Mouse (Mus musculus): Measurements from ENCODE around the gene Gm20388.

Gm20388 gene

GRCm38 (mm10) chr8:122110240-122110866 lies 2199.7 kb downstream of the Gm20388 start:
- in situ Hi-C loops (cut with MboI, MseI), result no loop called here

DNA sequence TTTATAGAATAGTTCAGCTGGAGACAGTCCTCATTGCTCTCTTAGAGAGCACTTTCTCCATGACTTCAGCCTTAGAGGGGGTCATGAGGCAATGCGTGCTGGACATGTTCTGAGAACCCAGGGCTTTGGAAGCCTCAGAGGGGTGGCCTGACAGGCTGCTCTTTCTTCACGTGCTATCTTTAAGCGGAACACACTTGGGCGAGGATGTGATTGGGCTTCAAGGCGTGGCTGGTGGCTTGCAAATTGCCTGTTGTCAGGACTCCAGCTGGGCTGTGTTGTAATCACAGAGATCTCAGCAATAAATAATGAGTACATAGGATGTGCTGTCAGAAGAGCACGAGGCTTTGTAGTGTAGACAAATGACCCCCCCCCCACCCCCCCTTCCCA lies 2200.2 kb downstream of the Gm20388 start:
- in situ Hi-C loops (cut with MboI, MseI), result no loop called here

- in situ Hi-C loops (cut with MboI, MseI), result no loop called here
Observed at GRCm38 (mm10) chr8:122111745-122112144, 2201.1 kb downstream of the Gm20388 start.

- in situ Hi-C loops (cut with MboI, MseI), result no loop called here
Observed at GRCm38 (mm10) chr8:122112264-122112965, 2201.8 kb downstream of the Gm20388 start.

- in situ Hi-C loops (cut with MboI, MseI), result no loop called here
Observed at GRCm38 (mm10) chr8:122114890-122115289, 2204.2 kb downstream of the Gm20388 start.

GRCm38 (mm10) chr8:122116716-122117357 lies 2206.2 kb downstream of the Gm20388 start:
- in situ Hi-C loops (cut with MboI, MseI), result no loop called here

GRCm38 (mm10) chr8:122118097-122118496 lies 2207.5 kb downstream of the Gm20388 start:
- in situ Hi-C loops (cut with MboI, MseI), result no loop called here

- in situ Hi-C loops (cut with MboI, MseI), result no loop called here
Observed at GRCm38 (mm10) chr8:122118536-122118935, 2207.9 kb downstream of the Gm20388 start.

- in situ Hi-C loops (cut with MboI, MseI), result no loop called here
Observed at GRCm38 (mm10) chr8:122124326-122124725, 2213.7 kb downstream of the Gm20388 start.

DNA sequence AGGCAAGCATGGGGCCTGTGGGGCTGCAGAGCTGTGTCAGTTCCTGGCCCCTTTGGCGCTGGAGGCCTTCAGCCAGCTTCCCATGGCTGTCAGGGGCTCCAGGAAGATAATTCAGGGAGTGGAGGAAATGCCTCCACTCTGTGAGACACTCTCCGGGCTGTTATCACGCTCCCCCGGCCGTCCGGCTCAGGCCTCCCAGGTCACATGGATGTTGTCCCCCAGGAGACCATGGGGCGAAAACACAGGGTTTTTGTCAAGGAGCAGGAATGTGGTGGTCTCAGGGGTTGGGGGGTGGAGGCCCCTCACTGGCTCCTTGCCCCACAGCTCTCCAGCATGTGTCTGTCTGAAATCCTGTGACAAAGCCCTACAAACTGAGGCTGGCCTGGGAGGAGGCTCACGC lies 2216.0 kb downstream of the Gm20388 start:
- in situ Hi-C loops (cut with MboI, MseI), result no loop called here

DNA sequence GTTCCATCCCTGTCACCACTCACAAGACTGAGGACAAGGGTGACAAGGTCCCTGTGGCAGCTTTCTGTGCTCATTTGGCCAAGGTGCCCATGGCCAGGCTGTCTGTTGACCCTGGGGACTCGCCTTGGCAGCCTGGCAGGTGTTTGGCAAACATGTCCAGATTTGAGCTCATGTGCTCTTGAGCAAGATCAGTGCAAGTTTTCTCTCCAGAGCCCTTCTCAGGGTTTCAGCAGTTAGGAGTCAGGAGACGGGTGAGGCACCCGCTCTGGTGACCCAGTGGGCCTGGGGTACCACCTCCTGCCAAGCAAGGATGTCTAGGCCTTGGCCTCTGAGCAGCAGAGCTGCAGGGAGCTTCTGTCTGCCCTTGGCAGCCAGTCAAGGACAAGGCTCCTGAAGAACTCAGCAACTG lies 2223.5 kb downstream of the Gm20388 start:
- in situ Hi-C loops (cut with MboI, MseI), result no loop called here

DNA sequence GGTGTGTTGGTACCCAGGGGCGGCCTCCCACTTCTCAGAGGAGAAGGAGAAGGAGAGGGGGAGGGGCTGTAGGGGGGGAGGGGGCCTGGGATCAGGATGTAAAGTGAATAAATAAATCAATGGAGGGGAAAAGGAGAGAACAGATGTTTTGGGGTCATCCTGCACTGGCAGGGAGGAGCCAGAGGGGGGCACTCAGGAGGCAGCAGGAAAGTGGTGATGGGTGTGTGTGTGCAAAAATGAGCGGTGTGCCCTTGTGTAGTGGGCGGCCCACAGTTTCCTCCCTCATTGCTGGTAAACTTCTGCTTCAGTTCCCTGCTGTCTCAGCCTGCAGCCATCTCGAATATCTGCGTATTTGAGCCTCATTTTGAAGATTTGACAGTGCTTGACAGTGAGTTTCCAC lies 2224.9 kb downstream of the Gm20388 start:
- in situ Hi-C loops (cut with MboI, MseI), result no loop called here

DNA sequence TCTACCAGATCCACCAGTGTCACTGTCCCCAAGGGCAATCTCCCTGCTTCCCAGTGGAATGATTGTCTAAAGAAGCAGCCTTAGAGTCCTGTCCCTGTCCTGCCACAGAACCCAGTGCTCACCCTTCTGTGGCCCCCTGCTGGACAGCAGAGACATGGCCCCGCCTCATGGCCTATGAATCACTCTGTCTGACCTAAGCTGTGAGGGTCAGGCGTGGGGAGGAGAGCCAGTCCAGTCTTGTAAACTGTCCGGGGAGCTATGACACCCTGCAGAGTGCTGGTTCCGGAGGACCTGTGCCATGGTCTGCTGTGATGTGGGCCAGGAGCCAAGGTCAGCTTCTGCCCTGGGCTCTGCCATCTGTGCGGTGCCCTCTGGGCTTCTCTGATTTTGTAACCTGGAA lies 2229.1 kb downstream of the Gm20388 start:
- in situ Hi-C loops (cut with MboI, MseI), result no loop called here

DNA sequence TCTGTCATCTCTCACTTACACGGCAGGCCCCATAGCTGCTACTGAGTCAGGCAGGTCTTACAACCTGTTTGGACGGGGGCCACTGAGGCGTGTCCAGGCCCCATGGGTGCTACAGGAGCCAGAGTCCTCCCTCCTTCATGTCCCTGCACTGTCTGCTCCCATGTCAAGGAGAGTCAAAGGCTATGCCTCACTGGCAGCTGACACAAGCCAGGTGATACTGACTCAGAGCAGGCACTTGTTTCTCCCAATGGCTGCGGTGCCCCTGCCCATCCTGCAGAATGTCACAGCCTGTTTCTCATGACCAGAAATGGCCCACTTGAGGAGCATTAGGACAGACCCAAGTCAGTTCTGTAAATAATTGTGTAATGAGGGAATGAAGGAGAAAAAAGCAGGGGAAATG lies 2229.8 kb downstream of the Gm20388 start:
- in situ Hi-C loops (cut with MboI, MseI), result no loop called here

- in situ Hi-C loops (cut with MboI, MseI), result no loop called here
Observed at GRCm38 (mm10) chr8:122142428-122142827, 2231.8 kb downstream of the Gm20388 start.

DNA sequence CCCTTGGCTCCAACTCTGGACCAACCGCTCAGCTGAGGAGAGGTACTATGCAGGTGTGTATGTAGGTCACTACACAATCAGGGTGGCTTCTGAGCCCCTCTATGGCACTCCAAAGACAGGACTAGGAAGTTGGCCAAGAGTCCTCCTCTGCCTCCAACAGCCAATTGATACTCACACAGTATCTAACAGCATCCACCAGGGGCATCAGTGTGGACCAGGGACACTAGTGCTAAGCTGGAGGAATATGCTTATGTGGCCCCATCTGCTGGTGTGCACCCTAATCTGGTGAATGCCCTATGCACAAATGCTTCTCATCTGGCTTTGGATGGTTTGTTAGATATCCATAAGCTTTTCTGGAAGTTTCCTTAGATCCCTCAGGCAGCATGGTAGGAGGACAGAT lies 2232.6 kb downstream of the Gm20388 start:
- in situ Hi-C loops (cut with MboI, MseI), result no loop called here

DNA sequence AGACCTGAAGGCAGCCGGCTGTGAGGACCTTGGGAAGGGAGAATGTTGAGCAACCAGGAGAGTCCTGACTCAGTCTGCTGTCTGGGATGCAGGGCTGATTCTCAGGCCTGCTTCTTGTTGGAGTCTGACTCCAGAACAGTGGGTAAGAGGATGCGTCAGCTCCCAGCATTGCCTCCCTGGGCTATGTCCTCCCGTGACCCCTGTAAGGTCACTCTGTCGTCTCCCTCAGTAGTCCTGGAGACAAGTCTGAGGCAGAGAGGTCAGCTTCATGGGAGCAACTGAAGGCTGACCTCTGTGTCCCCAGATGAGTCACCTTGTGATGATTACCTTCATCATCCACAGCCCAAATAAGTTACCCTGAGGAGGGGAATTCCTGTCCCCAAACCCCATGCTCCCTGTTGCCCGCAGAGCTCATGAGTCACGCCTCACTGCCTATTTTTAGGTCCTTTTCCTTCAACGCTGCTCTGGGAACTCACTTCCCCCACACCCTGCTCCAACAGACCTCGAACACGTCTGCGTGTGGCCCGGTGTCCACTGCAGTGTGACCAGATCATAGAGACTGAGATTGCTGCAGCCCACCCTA lies 2234.2 kb downstream of the Gm20388 start:
- in situ Hi-C loops (cut with MboI, MseI), result no loop called here

DNA sequence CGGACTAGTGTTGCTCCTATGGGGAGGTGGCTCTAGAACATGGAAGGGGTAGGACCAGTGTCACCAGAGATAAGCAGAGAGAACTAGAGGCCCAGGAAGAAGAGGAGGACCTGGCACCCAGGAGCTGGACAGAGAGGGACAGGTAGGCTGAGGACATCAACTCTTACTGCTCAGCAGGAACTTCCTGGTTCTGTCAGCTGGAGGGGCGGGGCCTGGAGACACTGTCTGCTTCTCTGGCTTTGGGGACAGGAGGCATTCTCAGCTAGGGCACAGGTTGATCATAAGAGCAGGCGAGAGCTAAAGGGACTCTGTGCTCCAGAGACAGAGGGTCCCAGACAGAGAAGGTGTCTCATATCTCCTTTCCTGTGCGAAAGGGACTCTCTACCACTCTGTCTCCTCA lies 2238.4 kb downstream of the Gm20388 start:
- in situ Hi-C loops (cut with MboI, MseI), result no loop called here

DNA sequence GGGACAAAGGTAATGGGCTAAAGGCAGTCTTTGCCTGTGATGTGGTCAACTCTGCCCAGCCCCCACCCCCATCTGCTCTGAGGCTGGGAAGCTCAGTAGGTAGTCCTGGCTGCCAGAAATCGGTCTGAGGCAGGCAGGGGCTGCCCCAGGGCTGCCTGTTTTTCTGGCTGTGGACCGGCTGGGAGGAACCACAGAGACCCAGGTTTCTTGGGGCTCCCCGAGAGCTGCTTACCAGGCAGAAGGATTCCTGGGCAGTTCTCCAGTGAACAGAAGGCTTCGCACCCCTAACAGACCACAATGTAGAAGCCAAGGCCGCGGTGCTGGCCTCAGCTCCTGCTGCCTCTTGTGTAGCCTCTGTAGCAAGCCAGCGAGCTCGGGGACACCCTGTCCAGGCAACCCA lies 2239.0 kb downstream of the Gm20388 start:
- in situ Hi-C loops (cut with MboI, MseI), result no loop called here

DNA sequence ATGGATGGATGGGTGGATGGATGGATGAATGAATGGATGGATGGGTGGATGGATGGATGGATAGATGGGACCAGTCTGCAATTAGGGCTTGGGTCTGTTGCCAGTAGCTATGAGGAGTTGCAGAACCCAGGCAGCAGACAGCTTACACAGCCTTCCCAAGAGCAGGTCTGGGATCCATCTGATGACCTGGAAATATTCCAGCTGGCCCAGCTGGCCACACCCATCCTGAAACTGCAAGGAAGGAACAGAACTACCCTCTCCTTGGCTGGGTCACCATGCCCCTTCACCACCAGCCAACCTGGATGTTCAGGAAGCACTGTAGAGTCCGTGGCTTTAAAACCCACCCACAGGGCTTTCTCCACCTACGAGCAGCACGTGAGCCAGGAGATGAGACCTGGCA lies 2240.9 kb downstream of the Gm20388 start:
- in situ Hi-C loops (cut with MboI, MseI), result no loop called here

GRCm38 (mm10) chr8:122155082-122155643 lies 2244.5 kb downstream of the Gm20388 start:
- in situ Hi-C loops (cut with MboI, MseI), result no loop called here

- in situ Hi-C loops (cut with MboI, MseI), result no loop called here
Observed at GRCm38 (mm10) chr8:122155964-122156363, 2245.3 kb downstream of the Gm20388 start.

All from T-helper 1 cell (primary cell).